Mouse (Mus musculus): ENCODE measurements around the gene Actr3. TPM values are rescaled to one million over a fixed set of nuclear protein-coding genes. Genes with fewer than 3 reads are reported as not detected.
"Not testable (repeated sequence)": the region's sequence is repeated elsewhere in the genome, so short reads cannot be mapped to it uniquely, and the experiment has no call there.

Actr3 gene
- polyA plus RNA-seq, 1 experiment from 2014 or later: 250 TPM

DNA sequence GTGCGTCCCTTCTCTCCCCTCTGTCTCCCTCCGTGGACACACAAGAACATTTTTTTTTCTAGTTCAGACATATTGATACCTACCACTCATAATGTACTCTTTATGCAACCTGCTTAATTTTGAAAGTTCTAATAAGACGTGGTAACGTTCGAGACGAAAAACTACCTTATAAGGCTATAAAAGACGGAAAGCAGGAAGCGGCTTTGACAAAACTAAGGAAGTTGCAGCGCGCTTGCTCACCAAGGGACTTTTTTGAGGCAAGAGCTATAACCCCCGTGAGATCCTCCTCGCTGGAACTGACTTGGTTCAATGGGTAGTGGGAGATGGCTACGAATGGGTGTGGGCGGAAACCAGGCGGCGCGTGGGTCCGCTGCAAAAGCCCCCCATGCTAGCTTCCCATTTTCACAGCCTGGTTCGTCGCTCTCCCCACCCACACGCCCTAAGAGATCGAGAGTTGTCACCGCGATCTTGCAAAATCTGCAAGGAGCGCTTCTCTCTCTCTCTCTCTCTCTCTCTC is 984 bp downstream of the Actr3 start:
- WGBS: under 1% methylated on average over 25 of the region's 25 CpGs
- H3K36me3 ChIP-seq: no peaks in the 10 kb centered on the region
- no peaks in the 10 kb centered on the region for H3K9me3 ChIP-seq
- H3K4me2 ChIP-seq (replicated peaks): peak overlapping the region; percentile 64
- peak overlapping the region; percentile 91 for H3K4me3 ChIP-seq
- H3K27ac ChIP-seq (replicated peaks): peak overlapping the region; percentile 94
- peak overlapping the region; percentile 97 for H3K9ac ChIP-seq (replicated peaks)
- 0 out of 2 replicates have a peak, but pooled peaks cover 2% of the 10 kb centered on the region for H3K27me3 ChIP-seq
- peak; percentile 11; the same call in 1 of the 2 replicates for ATAC-seq (replicated peaks)
- H3K4me1 ChIP-seq: peaks cover 32% of the 10 kb centered on the region

- no peaks in the 10 kb centered on the region for H3K36me3 ChIP-seq
Observed at GRCm38 (mm10) chr1:125431286-125431685, 4.2 kb downstream of the Actr3 start.

DNA sequence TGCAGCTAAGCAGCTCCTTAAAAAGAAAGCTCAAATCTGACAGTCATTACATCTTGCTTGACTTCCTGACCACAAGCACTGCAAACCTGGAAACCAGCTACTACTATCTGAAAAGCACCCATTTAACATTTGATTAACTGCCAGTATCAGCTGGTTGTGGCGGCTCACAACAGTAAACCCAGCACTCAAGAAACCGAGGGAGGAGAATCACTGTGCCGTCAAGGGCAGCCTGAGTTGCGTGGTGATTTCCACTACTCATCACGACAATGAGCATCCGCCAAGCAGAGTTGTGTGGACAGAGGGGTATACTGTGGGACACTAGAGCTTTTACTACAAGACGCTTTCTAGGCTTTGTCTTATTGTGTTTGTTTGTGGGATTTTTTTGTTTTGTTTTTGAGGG is 4.8 kb downstream of the Actr3 start:
- no peak for ATAC-seq (replicated peaks)
- Histone ChIP-seq H3K9me3 (no peaks in the 10 kb centered on the region), H3K9ac (replicated peaks) (no peak overlapping the region), H3K4me2 (replicated peaks) (no peak overlapping the region), H3K4me1 (peaks cover 35% of the 10 kb centered on the region), H3K27ac (replicated peaks) (no peak overlapping the region), H3K4me3 (no peak overlapping the region), H3K36me3 (no peaks in the 10 kb centered on the region), H3K27me3 (no peaks in the 10 kb centered on the region)
- 77% methylated on average over 7 of the region's 7 CpGs for WGBS

More at GRCm38 (mm10) chr1:125431286-125431685, 4.2 kb downstream of the Actr3 start:
- WGBS: 91% methylated on average over 4 of the region's 4 CpGs
- Histone ChIP-seq H3K27me3 (no peaks in the 10 kb centered on the region), H3K9ac (replicated peaks) (no peak overlapping the region), H3K9me3 (no peaks in the 10 kb centered on the region), H3K27ac (replicated peaks) (no peak overlapping the region), H3K4me1 (peaks cover 39% of the 10 kb centered on the region), H3K4me2 (replicated peaks) (no peak overlapping the region), H3K4me3 (no peak overlapping the region)
- no peak for ATAC-seq (replicated peaks)

DNA sequence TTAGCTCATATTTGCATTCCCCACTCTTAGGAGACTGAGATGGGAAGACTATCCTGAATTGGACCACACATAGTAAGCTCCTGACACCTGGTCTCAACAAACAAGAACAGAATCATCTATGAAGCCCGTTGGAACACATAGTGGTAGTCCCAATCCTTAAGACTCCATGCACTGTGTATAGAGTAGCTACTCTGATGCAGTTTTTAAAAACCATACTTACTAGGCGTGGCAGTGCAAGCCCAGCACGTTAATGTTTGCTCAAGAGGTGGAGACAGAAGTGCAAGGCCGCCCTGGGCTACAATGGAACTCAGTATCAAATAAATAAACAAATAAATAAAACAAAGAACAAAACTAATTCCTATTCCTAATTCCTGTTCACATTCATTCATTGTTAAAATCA is 5.5 kb downstream of the Actr3 start:
- Histone ChIP-seq H3K27me3 (no peaks in the 10 kb centered on the region), H3K27ac (replicated peaks) (no peak overlapping the region), H3K4me1 (peaks cover 35% of the 10 kb centered on the region), H3K4me3 (no peak overlapping the region), H3K36me3 (no peaks in the 10 kb centered on the region), H3K9me3 (no peaks in the 10 kb centered on the region), H3K4me2 (replicated peaks) (no peak overlapping the region), H3K9ac (replicated peaks) (no peak overlapping the region)
- 87% methylated on average over 4 of the region's 4 CpGs for WGBS
- no peak for ATAC-seq (replicated peaks)

GRCm38 (mm10) chr1:125428315-125428714 is 7.2 kb downstream of the Actr3 start:
- no peak overlapping the region for H3K4me3 ChIP-seq
- no peak overlapping the region for H3K27ac ChIP-seq (replicated peaks)
- no peaks in the 10 kb centered on the region for H3K36me3 ChIP-seq
- no peak overlapping the region for H3K9ac ChIP-seq (replicated peaks)
- H3K27me3 ChIP-seq: no peaks in the 10 kb centered on the region
- no peaks in the 10 kb centered on the region for H3K9me3 ChIP-seq
- peaks cover 24% of the 10 kb centered on the region for H3K4me1 ChIP-seq
- ATAC-seq (replicated peaks): no peak
- no peak overlapping the region for H3K4me2 ChIP-seq (replicated peaks)
- WGBS: 56% methylated on average over 2 of the region's 2 CpGs

GRCm38 (mm10) chr1:125426387-125427045 is 9.0 kb downstream of the Actr3 start:
- no peak for ATAC-seq (replicated peaks)
- Histone ChIP-seq H3K4me1 (peaks cover 15% of the 10 kb centered on the region), H3K27ac (replicated peaks) (no peak overlapping the region), H3K4me2 (replicated peaks) (no peak overlapping the region), H3K9ac (replicated peaks) (no peak overlapping the region), H3K36me3 (no peaks in the 10 kb centered on the region), H3K27me3 (no peaks in the 10 kb centered on the region), H3K9me3 (no peaks in the 10 kb centered on the region), H3K4me3 (no peak overlapping the region)
- WGBS: 91% methylated on average over 2 of the region's 2 CpGs

DNA sequence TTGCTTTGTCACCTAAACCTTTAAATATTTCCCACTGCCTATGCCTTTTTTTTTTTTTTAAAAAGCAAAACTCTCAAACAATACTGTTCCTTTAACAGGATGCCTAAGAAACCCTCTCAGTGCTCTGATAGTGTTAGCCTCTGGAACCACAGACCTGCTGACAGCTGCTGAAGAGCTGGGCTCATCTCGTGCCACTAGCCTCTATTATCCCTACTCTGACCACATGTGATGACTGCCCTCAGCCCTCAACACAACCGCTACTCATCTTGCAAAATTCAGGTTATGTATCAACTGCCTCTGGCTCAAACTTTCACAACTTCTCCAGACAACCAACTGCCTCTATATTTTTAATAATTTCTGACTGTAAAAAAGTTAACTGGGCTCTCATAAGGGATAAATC is 15.6 kb downstream of the Actr3 start:
- 75% methylated on average over 2 of the region's 2 CpGs for WGBS

DNA sequence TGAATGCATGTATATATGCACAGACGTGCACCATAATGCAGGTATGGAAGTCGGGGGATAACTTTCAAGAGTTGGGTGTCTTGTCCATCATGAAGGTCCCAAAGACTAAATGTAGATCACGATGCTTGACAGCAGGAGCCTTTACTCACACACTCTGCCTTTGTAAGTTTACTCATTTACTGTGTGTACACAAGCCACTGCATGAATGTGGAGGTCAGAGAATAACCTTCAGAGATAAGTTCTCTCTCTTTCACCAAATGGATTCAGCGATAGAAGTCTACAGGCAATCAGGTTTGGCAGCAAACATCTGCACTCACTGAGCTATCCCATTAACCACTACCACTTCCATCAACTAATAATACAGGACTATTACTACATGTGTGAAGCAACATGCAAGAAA is 16.8 kb downstream of the Actr3 start:
- peaks cover 21% of the 10 kb centered on the region for H3K36me3 ChIP-seq
- no peaks in the 10 kb centered on the region for H3K4me1 ChIP-seq
- no peak overlapping the region for H3K4me3 ChIP-seq
- ATAC-seq (replicated peaks): no peak
- no peak overlapping the region for H3K27ac ChIP-seq (replicated peaks)
- H3K9me3 ChIP-seq: no peaks in the 10 kb centered on the region
- 91% methylated on average over 4 of the region's 4 CpGs for WGBS
- no peak overlapping the region for H3K4me2 ChIP-seq (replicated peaks)
- H3K9ac ChIP-seq (replicated peaks): no peak overlapping the region
- no peaks in the 10 kb centered on the region for H3K27me3 ChIP-seq

More for the DNA sequence above, 15.6 kb downstream of the Actr3 start:
- Histone ChIP-seq H3K4me3 (no peak overlapping the region), H3K4me1 (no peaks in the 10 kb centered on the region), H3K4me2 (replicated peaks) (no peak overlapping the region), H3K9me3 (no peaks in the 10 kb centered on the region), H3K36me3 (peaks cover 16% of the 10 kb centered on the region), H3K27me3 (no peaks in the 10 kb centered on the region), H3K9ac (replicated peaks) (no peak overlapping the region), H3K27ac (replicated peaks) (no peak overlapping the region)
- ATAC-seq (replicated peaks): no peak

GRCm38 (mm10) chr1:125407220-125407619 is 28.3 kb downstream of the Actr3 start:
- H3K9me3 ChIP-seq: no peaks in the 10 kb centered on the region
- no peaks in the 10 kb centered on the region for H3K27me3 ChIP-seq
- no peak overlapping the region for H3K4me2 ChIP-seq (replicated peaks)
- no peak overlapping the region for H3K4me3 ChIP-seq
- H3K36me3 ChIP-seq: peaks cover 43% of the 10 kb centered on the region
- no peak for ATAC-seq (replicated peaks)
- H3K4me1 ChIP-seq: no peaks in the 10 kb centered on the region
- no peak overlapping the region for H3K27ac ChIP-seq (replicated peaks)
- WGBS: over 99% methylated on average over 6 of the region's 6 CpGs
- H3K9ac ChIP-seq (replicated peaks): no peak overlapping the region

DNA sequence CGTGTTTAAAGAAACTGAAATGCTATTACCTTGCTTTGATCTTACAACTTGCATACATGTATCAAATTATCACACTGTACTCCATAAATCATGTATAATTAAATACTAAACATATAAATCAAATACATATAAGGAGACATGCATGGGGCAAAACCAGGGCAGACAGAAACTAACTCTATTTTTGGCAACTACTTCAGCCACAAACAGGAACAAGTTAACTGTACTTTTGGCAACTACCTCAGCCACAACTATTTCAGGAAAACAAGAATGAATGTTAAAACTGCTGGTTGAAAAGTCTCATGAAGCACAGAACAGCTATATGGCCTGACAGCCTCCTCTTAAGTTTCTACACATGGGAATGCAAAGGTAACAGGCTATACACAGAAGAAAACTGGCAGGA is 40.1 kb downstream of the Actr3 start:
- 100% methylated on average over 1 of the region's 1 CpGs for WGBS
- H3K27ac ChIP-seq (replicated peaks): no peak overlapping the region
- no peak for ATAC-seq (replicated peaks)
- no peaks in the 10 kb centered on the region for H3K27me3 ChIP-seq
- no peak overlapping the region for H3K4me3 ChIP-seq
- no peaks in the 10 kb centered on the region for H3K4me1 ChIP-seq
- H3K9ac ChIP-seq (replicated peaks): no peak overlapping the region
- no peak overlapping the region for H3K4me2 ChIP-seq (replicated peaks)
- no peaks in the 10 kb centered on the region for H3K9me3 ChIP-seq
- peaks cover 38% of the 10 kb centered on the region for H3K36me3 ChIP-seq

- not testable (repeated sequence) for H3K4me1 ChIP-seq; H3K4me2 ChIP-seq (replicated peaks); H3K9me3 ChIP-seq; H3K27ac ChIP-seq (replicated peaks); H3K27me3 ChIP-seq; H3K4me3 ChIP-seq; H3K9ac ChIP-seq (replicated peaks); ATAC-seq (replicated peaks)
- H3K36me3 ChIP-seq: peaks cover 30% of the 10 kb centered on the region
- 98% methylated on average over 5 of the region's 5 CpGs for WGBS
Observed at GRCm38 (mm10) chr1:125393324-125393723, 42.2 kb downstream of the Actr3 start.

DNA sequence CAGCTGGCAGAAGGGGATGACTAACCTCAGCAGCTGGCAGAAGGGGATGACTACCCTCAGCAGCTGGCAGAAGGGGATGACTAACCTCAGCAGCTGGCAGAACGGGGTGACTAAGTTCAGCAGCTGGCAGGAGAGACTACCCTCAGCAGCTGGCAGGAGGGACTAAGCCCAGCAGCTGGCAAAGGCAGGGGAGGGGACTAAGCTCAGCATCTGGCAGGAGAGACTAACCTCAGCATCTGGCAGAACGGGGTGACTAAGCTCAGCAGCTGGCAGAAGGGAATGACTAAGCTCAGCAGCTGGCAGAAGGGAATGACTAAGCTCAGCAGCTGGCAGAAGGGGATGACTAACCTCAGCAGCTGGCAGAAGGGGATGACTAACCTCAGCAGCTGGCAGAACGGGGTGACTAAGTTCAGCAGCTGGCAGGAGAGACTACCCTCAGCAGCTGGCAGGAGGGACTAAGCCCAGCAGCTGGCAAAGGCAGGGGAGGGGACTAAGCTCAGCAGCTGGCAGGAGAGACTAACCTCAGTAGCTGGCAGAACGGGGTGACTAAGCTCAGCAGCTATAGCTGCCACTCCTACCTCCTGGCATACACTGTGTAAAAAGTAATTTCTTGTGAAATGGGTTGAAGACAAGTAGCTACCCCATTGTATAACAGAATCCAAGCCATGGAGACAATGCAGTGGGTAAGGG is 45.3 kb downstream of the Actr3 start:
- not testable (repeated sequence) for H3K27ac ChIP-seq (replicated peaks); H3K4me2 ChIP-seq (replicated peaks); H3K4me3 ChIP-seq; H3K4me1 ChIP-seq; H3K9ac ChIP-seq (replicated peaks); H3K9me3 ChIP-seq; H3K27me3 ChIP-seq; ATAC-seq (replicated peaks)
- peaks cover 16% of the 10 kb centered on the region; the same call in 1 of the 2 replicates for H3K36me3 ChIP-seq
- WGBS: 86% methylated on average over 4 of the region's 4 CpGs

All from forebrain, embryonic 15.5 days (tissue).